Mouse (Mus musculus) CH12.LX (cell line): ENCODE data around the gene Cd151.

Experiments used
- BHLHE40 ChIP-seq: IDR thresholded peaks from 2 replicates; pipeline ENCODE4 v1.6.1; 2011; ENCODE audit warnings: mild to moderate bottlenecking, low read depth, low read length, improper control_type of control experiment
- CTCF ChIP-seq, 2 experiments: IDR thresholded peaks in 1 of 2; conservative IDR thresholded peaks in 1 of 2; 2 replicates each; pipeline ENCODE4 v1.5.1; 2011 to 2012; ENCODE audit warnings: low read depth in 2 of 2, low read length in 2 of 2, improper control_type of control experiment in 1 of 2, inconsistent platforms in 1 of 2, mild to moderate bottlenecking in 1 of 2, moderate library complexity in 1 of 2
- TBP ChIP-seq: conservative IDR thresholded peaks from 2 replicates; pipeline ENCODE4 v1.6.1; 2011; ENCODE audit warnings: low read depth, low read length, improper control_type of control experiment
- TCF12 ChIP-seq: IDR thresholded peaks from 2 replicates; pipeline ENCODE4 v1.6.1; 2014; ENCODE audit warnings: low read depth, mild to moderate bottlenecking, inconsistent platforms, low read length, improper control_type of control experiment
- USF1 ChIP-seq: IDR thresholded peaks from 2 replicates; pipeline ENCODE4 v1.6.1; 2014; ENCODE audit warnings: low read depth, mild to moderate bottlenecking, inconsistent platforms, low read length, improper control_type of control experiment

- TF ChIP-seq CTCF (conservative IDR thresholded peaks at IDR 0.05 in 1 of 2, IDR thresholded peaks at IDR 0.05 in 1 of 2; ENCODE audit: low read depth in 2 of 2, low read length in 2 of 2): no peak
- no peak for TF ChIP-seq USF1
- no peak for TF ChIP-seq BHLHE40
- TF ChIP-seq TBP: no peak
- TF ChIP-seq TCF12: no peak
These were observed 6.6 kb upstream of the Cd151 start, which contains the start of gene Cracr2b for GRCm38 (mm10) chr7:141460391-141461113.
